Mouse (Mus musculus) left cerebral cortex, adult 6 months (tissue): ENCODE measurements around the gene Eif4a1. TPM values are rescaled to one million over a fixed set of nuclear protein-coding genes. Genes with fewer than 3 reads are reported as not detected.

Source experiments
- long read RNA-seq, 2 experiments: library from polyadenylated mRNA; unstranded; transcript quantifications; one replicate each; pipeline ENCODE4 v2.0.0; 2019 to 2020
- polyA plus RNA-seq: library from polyadenylated mRNA; unstranded; fragments of <200 nt; fragmentation: Nextera tagmentation; gene quantifications from 2 replicates; pipeline ENCODE4 v1.2.3, GENCODE M21; 2021

Eif4a1 gene
- 163 and 212 TPM in 2 replicates for polyA plus RNA-seq
- long read RNA-seq, experiment 1, transcript Eif4a1-213 (11 exons, 1,774 nt): major isoform, 1,079 of 1,164 reads
- long read RNA-seq, experiment 1, partial matches to known transcripts: 53 of 1,164 reads
- long read RNA-seq, experiment 1, other reads (novel, unspliced or antisense): 32 of 1,164 reads
- long read RNA-seq, experiment 2, transcript Eif4a1-213 (11 exons, 1,774 nt): major isoform, 145 of 221 reads
- long read RNA-seq, experiment 2, partial matches to known transcripts: 24 of 221 reads
- long read RNA-seq, experiment 2, other reads (novel, unspliced or antisense): 52 of 221 reads

DNA sequence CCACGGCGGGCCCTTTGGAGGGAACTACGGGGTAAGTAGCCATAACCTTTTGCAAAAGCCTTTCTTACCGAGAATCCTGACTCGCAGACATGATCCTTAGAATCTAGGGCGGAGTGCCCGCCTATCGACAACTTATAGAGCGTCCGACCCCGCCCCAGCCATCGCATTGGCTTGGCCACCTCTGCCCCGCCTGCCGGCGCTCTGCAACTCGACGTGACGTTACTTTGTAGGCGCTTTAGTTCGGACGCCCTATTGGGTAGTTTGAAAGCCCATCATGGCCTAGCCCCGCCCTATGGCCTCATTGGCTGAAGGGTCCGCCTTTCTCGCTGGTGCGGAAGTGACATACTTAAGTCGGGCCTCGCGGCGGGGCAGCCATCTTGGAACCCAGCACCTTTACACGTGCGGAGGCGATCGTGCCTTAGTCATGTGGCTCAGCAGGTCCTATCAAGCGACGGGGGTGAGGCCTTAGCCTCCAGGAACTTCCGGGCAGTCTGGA, at the start of gene Eif4a1:
Gene Eif4a1, minus strand, starts transcription at position 213 of the 496 bp plus-strand sequence.

DNA sequence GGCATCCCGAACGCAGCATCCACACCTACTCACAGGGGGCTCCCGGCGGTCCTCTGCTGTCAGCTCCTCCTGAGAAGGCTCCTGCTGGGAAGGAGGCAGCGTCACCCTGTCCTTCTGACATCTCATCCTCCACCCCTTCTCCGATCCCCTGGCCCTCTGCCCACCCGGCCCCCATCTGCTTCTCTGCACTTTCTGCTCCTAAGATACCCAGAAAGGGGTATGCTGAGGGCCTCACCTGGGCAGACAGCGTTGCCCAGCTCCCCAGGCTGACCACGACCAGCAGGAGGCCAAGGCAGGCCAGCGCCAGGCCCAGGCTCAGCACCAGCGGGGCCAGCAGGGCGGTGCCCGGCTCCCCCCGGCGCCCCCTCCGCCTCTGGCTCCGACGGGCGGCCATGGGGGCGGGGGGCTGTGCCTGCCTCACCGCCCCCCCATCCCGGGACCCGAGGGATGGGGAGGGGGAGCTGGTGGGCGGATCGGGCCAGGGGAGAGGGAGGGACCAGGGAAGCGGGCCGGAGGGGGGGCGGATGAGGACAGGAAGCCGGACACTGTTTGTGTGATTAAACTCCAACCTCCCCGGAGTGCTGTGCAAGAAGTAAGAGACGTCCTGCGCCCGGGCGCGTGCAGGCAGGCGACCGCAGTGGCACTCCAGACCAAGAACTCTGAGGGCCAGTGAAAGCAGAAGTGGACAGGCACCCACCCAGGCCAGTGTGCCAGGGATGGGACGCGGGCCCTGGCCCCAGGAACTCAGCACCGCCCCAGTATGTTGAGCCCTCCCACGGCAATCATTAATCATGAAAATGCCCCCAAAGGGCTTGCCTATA, 23.3 kb upstream of the Eif4a1 start, which contains the start of the genes Tnfsf12 and Tnfsfm13:
Gene Tnfsf12, minus strand, starts transcription at position 489 of the 821 bp plus-strand sequence.
Gene Tnfsfm13, minus strand, starts transcription at position 738 of the 821 bp plus-strand sequence.

DNA sequence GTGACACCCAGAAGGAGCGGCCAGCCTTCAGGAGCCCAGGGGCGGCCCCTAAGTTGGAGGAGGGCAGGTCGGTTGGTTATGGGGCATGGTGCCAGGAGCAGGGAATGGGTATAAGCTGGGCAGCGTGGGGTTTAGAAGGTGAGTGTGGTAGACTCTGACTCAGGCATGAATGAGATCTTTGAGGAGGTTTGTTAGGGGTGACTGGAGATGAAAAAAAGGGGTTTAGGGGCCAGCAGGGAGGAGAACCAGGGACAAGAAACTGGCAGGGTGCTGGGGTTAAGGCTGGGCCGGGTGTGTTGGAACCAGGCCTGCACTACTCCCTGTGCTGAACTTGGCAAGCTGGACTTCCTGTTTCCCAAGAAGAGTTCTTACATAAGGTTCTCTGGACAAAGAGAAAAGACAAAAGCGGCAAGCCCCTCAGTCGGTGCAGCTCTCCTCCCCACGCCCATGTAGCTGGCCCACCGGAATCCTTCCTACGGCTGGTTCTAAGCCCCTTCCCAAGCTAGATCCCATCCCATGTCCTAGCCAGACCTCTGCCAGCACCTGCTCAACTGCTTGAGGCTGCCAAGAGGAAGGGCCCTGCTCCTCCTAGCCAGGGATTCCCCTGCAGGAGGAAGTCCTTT, 13.4 kb upstream of the Eif4a1 start, which contains the start of gene Tnfsf13:
Gene Tnfsf13, minus strand, starts transcription at position 259 of the 623 bp plus-strand sequence.

DNA sequence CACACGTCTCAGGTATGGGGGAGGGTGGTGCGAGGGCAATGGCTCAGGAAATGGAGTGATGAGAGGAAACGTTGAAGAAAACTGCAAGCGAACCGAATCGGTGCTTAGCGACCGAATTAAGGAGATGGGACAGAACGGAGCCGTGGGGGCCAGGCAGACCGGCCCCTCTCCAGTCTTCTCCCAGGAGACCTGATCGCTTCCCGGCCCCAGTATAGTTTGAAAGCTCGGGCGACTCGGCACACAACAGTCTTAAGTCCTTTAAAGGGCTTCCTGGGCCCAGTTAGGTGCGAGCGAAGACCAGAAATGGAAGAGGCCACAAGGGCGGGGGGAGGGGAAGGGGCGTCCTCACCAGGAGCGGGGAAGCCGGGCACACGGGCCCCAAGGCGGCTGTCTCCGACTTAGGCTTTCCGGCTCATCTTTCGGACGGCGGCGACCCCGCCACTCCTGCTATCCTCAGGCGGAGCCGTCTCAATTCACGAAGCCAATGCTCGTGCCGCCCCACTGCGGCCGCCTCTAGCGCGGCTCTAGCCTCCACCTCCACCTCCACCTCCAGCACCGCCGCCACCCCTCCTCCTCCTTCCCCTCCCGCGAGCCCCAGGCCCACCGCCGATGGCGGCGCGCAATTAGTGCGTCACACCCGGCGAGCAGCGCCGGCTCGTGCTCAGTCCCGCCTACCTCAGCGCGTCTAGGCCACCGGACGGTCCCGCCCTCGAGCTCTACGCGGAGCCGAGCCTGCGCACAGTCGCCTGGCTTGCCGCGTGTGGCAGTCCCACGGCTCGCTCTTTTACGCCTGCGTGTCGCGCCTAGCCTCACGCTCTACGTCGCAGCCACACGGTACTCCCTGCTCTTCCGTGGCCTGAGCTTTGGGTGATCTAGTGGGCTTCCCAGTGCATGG, 9.3 kb upstream of the Eif4a1 start, which contains the start of gene Senp3:
Gene Senp3, minus strand, starts transcription at position 771 of the 895 bp plus-strand sequence.

DNA sequence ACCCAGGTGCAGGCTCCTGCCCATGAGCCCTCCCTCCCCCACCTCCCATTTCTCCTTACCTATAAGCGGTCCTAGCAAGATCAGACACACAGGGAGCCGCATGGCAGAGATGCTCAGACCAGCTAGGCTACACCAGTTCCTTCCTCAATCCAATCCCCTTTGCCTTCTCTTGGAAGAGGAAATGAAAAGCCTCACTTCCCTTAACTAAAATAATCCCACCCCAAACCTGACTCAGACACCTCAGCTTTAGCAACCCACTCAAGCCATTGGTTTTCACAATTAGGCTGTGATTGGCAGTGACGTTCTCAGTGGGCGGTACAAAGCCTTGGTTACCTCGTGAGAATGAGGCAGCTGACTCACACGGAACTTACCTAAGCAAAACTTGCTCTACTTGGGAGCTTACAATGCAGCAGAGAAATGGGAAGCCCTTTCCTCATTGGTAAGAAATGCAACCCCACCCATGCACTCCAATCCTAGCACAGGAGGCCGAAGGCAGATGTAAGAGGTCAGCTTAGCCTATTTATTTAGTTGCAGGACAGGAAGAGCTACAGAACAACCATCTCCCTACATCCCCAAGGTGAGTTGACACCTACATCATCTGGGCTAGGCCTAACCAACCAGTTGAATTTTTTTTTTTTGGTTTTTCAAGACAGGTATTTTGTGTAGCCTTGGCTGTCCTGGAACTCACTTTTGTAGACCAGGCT, 6.1 kb downstream of the Eif4a1 start, which contains the start of gene Cd68:
Gene Cd68, minus strand, starts transcription at position 193 of the 704 bp plus-strand sequence.

DNA sequence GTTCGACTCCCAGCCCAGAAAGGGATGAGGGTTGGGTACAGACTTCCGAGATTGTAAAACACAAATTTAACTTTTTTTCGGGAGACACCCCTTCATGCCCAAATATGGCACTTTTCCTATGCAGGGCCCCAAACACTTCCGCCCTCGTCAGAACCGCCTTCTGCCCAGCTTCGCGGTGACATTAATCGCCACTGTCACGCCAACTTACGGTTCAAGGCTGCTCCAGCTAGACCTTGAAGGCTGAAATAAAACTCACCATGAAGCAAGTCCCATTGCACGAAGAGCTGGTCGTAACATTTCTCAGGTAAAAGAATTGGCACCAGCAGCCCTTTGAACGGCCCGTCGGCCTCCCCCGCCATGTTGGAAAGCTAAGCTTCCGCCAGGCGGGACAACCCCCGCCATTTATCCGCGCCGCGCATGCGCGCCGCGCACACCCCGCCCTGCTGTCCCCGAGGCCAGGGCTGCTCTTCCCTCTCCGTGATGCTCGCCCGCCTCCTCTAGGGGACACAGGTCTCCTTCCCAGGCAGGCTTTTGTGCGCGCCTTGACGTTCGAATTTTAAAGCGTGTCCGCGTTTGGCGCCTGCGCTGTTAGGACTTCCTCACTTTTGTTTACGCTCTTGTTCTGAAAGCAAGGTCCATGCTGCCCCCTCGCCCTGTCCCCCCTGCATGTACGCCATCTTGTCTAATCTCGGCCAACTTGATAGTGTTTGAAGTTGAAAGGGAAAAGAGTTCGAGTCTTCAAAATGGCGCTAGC, 9.8 kb downstream of the Eif4a1 start, which contains the start of gene Mpdu1:
Gene Mpdu1, minus strand, starts transcription at position 430 of the 754 bp plus-strand sequence.

DNA sequence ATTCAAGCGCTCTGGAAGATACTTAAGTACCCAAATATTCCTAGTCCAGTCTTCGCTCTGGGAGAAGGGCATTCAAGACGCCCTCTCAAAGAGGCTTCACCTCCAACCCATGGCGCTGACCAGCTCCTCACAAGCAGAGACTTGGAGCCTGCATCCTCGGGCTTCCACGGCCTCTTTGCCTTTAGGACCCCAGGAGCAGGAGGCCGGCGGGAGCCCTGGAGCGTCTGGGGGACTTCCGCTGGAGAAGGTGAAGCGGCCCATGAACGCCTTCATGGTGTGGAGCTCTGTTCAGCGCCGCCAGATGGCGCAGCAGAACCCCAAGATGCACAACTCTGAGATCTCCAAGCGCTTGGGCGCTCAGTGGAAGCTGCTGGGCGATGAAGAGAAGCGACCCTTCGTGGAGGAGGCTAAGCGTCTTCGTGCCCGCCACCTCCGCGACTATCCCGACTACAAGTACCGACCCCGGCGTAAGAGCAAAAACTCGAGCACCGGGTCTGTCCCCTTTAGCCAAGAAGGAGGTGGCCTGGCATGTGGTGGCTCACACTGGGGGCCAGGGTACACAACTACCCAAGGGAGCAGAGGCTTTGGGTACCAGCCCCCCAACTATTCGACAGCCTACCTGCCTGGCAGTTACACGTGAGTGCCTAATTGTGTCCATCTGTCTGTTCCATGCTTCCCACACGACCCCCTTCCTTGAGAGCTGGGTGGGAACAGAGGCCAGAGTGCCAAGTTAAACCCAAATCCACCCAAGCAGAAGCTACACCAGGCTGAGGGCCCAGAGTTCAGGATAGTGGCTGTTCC, 16.8 kb downstream of the Eif4a1 start, which contains the start of gene Sox15:
Gene Sox15, plus strand, starts transcription at position 51 of the 801 bp plus-strand sequence.

DNA sequence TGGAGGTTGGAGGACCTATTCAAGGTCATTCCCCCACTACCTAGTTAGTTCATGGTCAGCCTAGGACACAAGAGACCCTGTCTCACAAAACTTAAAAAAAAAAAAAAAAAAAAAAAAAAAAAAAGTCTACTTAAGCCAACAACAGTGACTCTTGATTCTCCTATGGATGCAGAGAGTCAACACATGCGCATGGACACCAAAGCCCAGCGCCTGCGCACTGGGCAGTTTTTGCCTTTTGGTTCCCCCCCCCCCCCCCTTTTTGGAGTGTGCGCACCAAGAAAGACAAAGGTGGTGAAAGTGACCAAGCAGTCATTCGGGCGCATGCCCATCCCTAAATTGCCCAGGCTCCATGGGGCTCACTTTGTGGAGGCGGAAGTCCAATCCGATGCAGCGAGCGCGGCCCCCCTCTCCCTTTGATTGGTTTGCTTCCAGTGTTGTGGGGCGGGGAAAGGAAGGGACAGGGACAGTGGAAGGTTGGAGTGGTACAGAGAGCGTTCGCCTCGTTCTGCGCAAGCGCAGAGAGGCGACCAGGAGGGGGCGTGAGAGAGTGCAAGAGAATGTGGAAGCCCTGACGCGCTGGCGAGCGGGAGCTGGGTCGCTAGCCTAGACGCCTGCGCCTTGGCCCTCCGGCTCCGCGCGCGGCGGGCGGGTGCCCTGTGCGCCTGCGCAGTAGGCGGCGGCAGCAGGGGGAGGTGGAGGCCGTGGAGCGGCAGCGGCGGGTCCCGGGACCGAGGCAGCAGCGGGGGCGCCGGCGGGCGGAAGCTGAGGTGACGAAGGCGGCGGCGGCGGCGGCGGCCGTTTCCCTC, 39.7 kb downstream of the Eif4a1 start, which contains the start of gene Fxr2:
Gene Fxr2, plus strand, starts transcription at position 707 of the 806 bp plus-strand sequence.

DNA sequence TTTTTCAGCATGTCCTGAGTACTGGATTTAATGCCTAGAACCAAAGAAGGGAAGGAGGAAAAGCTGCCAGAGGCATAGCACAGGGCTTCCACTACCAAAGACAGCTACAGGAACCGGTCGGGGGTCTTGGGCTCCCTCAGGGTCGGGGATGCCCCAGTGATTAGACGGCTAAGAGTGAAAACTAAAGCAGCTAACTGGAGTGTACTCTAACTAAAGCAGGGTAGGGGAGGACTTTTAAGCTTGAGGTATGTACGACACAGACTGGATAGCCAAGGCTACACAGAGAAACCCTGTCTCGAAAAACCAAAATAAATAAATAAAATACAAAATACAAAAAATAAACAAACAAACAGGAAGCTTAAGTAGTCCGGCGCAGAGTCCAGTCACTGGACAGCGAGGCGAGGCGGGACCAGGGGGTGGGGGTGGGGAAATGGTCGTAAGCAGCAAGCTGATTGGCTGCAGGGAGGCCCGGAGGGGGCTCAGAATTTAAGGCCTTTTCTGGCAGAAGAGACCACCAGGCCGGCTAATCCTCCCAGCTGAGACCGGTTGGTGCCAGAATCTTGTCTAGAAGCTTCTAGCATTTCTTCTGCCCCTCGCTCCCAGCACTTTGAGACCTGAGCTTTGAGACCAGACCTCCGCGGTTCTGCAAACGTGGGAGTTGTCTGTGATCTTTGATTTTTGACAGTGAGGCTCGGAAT, 50.5 kb downstream of the Eif4a1 start, which contains the start of gene Sat2:
Gene Sat2, plus strand, starts transcription at position 454 of the 698 bp plus-strand sequence.

DNA sequence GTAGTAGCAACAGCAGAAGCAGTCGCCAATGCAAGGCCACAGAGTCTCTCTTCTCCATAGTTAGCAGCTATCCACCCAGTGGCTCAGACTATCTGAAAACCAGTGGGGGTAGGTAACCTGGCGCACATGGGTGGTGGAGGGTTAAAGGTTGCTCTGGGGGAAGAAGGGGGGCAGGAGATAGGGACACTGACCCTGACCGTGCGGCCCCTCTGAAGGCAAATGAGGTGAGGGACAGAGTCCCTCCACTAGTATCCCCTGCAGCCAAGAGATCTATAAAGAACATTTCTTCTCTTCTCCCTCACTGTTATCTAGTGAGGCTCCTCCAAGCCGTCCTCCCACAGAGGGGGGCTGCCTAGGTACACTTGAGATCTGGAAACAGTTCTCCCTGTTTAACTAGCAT, 54.4 kb downstream of the Eif4a1 start, which contains the start of gene Shbg:
Gene Shbg, minus strand, starts transcription at position 101 of the 400 bp plus-strand sequence.

Other genes starting within 250 kb of the Eif4a1 start
- 0.19 and 0.56 TPM in 2 replicates for gene Dnah2, start 123.3 kb downstream of the Eif4a1 start, polyA plus RNA-seq
- gene Efnb3, start 112.2 kb downstream of the Eif4a1 start, polyA plus RNA-seq: 14.0 and 33.2 TPM in 2 replicates
- gene Wrap53, start 92.2 kb downstream of the Eif4a1 start, polyA plus RNA-seq: 11.1 and 12.9 TPM in 2 replicates
- gene Trp53, start 92.1 kb downstream of the Eif4a1 start, polyA plus RNA-seq: 20.2 and 20.9 TPM in 2 replicates
- 153 and 269 TPM in 2 replicates for gene Atp1b2, start 66.5 kb downstream of the Eif4a1 start, polyA plus RNA-seq
- gene Shbg, start 54.5 kb downstream of the Eif4a1 start, polyA plus RNA-seq: not detected in 2 replicates
- 13.9 and 15.2 TPM in 2 replicates for gene Sat2, start 50.4 kb downstream of the Eif4a1 start, polyA plus RNA-seq
- 6.9 and 10.3 TPM in 2 replicates for gene Fxr2, start 39.4 kb downstream of the Eif4a1 start, polyA plus RNA-seq
- gene Sox15, start 17.1 kb downstream of the Eif4a1 start, polyA plus RNA-seq: 0.36 TPM in 1 of 2 replicates, not detected in the other
- gene Mpdu1, start 9.8 kb downstream of the Eif4a1 start, polyA plus RNA-seq: 87.7 and 102 TPM in 2 replicates
- 18.2 and 20.8 TPM in 2 replicates for gene Cd68, start 6.3 kb downstream of the Eif4a1 start, polyA plus RNA-seq
- 16.2 and 20.9 TPM in 2 replicates for gene Senp3, start 9.7 kb upstream of the Eif4a1 start, polyA plus RNA-seq
- 3.5 and 3.8 TPM in 2 replicates for gene Tnfsf13, start 13.4 kb upstream of the Eif4a1 start, polyA plus RNA-seq
- gene Tnfsf12, start 23.4 kb upstream of the Eif4a1 start, polyA plus RNA-seq: 3.3 and 11.2 TPM in 2 replicates
- gene Tnfsfm13, start 23.7 kb upstream of the Eif4a1 start, polyA plus RNA-seq: 3.0 and 5.7 TPM in 2 replicates
- 3.9 and 7.0 TPM in 2 replicates for gene Polr2a, start 86.2 kb upstream of the Eif4a1 start, polyA plus RNA-seq
- not detected in 2 replicates for gene Slc35g3, start 89.5 kb upstream of the Eif4a1 start, polyA plus RNA-seq
- gene Zbtb4, start 93.5 kb upstream of the Eif4a1 start, polyA plus RNA-seq: 6.7 and 9.8 TPM in 2 replicates
- 0.17 and 0.19 TPM in 2 replicates for gene Chrnb1, start 123.5 kb upstream of the Eif4a1 start, polyA plus RNA-seq
- 2.3 and 2.7 TPM in 2 replicates for gene Fgf11, start 129.4 kb upstream of the Eif4a1 start, polyA plus RNA-seq
- gene Tmem102, start 133.2 kb upstream of the Eif4a1 start, polyA plus RNA-seq: 0.39 and 0.40 TPM in 2 replicates
- gene Gm39566, start 142.9 kb upstream of the Eif4a1 start, polyA plus RNA-seq: not detected in 2 replicates
- gene Spem2, start 146.0 kb upstream of the Eif4a1 start, polyA plus RNA-seq: not detected in 2 replicates
- not detected in 2 replicates for gene Spem1, start 149.8 kb upstream of the Eif4a1 start, polyA plus RNA-seq
- 12.4 and 16.8 TPM in 2 replicates for gene Nlgn2, start 165.4 kb upstream of the Eif4a1 start, polyA plus RNA-seq
- 510 and 573 TPM in 2 replicates for gene Tmem256, start 166.1 kb upstream of the Eif4a1 start, polyA plus RNA-seq
- gene Plscr3, start 174.0 kb upstream of the Eif4a1 start, polyA plus RNA-seq: 4.0 and 11.7 TPM in 2 replicates
- gene Tnk1, start 186.3 kb upstream of the Eif4a1 start, polyA plus RNA-seq: 0.08 TPM in 1 of 2 replicates, not detected in the other
- gene Tmem95, start 205.6 kb upstream of the Eif4a1 start, polyA plus RNA-seq: not detected in 2 replicates
- 0.42 and 0.43 TPM in 2 replicates for gene Kctd11, start 209.0 kb upstream of the Eif4a1 start, polyA plus RNA-seq
- gene Acap1, start 223.1 kb upstream of the Eif4a1 start, polyA plus RNA-seq: not detected in 2 replicates
- 0.20 and 0.37 TPM in 2 replicates for gene 2810408A11Rik, start 228.6 kb upstream of the Eif4a1 start, polyA plus RNA-seq
- gene Neurl4, start 228.6 kb upstream of the Eif4a1 start, polyA plus RNA-seq: 8.7 and 12.8 TPM in 2 replicates
- gene Gps2, start 241.5 kb upstream of the Eif4a1 start, polyA plus RNA-seq: 19.7 and 23.9 TPM in 2 replicates
- gene Eif5a, start 249.5 kb upstream of the Eif4a1 start, polyA plus RNA-seq: 765 and 797 TPM in 2 replicates